Comparison of ENCODE assay signal across 14 mouse cellular contexts in genomic region chr4:141595605-141596268, GRCm38 (mm10). TPM values are rescaled to one million over a fixed set of nuclear protein-coding genes. Genes with fewer than 3 reads are reported as not detected.
DNase-seq lines count a peak whose midpoint lies in the region; ATAC-seq and TF ChIP-seq lines count a peak whose summit lies in the region.
"Had no signal": no experiment of that assay in that cellular context is flagged by ENCODE, and none has a peak within 500 bp of the region (broad histone marks: within the 10 kb centered on the region; RNA-seq: fewer than 3 reads in every experiment).

No protein-coding gene starts in this region.

- H3K27me3 ChIP-seq in MEL (ENCODE audit: control insufficient read depth in 1 of 2, insufficient read depth in 2 of 2, low read length in 2 of 2), result no peaks in the 10 kb centered on the region; a peak in 1 of 4 replicates
- H3K27me3 ChIP-seq: limb, embryonic 12.5 days had no signal

- no peak overlapping the region for H3K9ac ChIP-seq in MEL (ENCODE audit: control insufficient read depth, low read depth, low read length, poor library complexity, severe bottlenecking)
- H3K9ac ChIP-seq: limb, embryonic 12.5 days; neural tube, embryonic 13.5 days had no signal

- peak in 2 of 3 experiments; percentile 21 to 27; a peak in 4 of 6 replicates for TF ChIP-seq CTCF in MEL (IDR thresholded peaks at IDR 0.05 in 2 of 3, conservative IDR thresholded peaks at IDR 0.05 in 1 of 3; ENCODE audit: control insufficient read depth in 1 of 3, insufficient read depth in 1 of 3, low read depth in 2 of 3, low read length in 3 of 3, poor library complexity in 1 of 3, severe bottlenecking in 1 of 3)

- H3K4me1 ChIP-seq in MEL (ENCODE audit: control insufficient read depth in 1 of 2, insufficient read depth in 2 of 2, low read length in 2 of 2), result no peaks in the 10 kb centered on the region; a peak in 1 of 4 replicates

- peak; percentile 29 for DNase-seq in left cerebral cortex, postnatal 4 days
- DNase-seq in left cerebral cortex, postnatal 14 days (ENCODE audit: low spot score in 2 of 2), result no peak
- DNase-seq in MEL (ENCODE audit: low read depth, low spot score), result no peak
- DNase-seq in lung, postnatal 36 days, result peak; percentile 53
- no peak for DNase-seq in urinary bladder, postnatal 4 days (ENCODE audit: low spot score in 2 of 2)
- DNase-seq in ovary, postnatal 14 days (ENCODE audit: low spot score), result no peak
- DNase-seq: adrenal gland, postnatal 14 days; cerebellum, adult 18-20 months; spleen, adult 18-20 months; thymus, adult 2 months had no signal

- H3K4me3 ChIP-seq in MEL (ENCODE audit: control insufficient read depth in 1 of 2, insufficient read depth in 1 of 2, low read depth in 2 of 2, low read length in 2 of 2), result no peak overlapping the region
- H3K4me3 ChIP-seq: limb, embryonic 12.5 days; neural tube, embryonic 13.5 days had no signal

- no peaks in the 10 kb centered on the region for H3K9me3 ChIP-seq in MEL (replicated peaks; ENCODE audit: insufficient read depth, low read length)
- H3K9me3 ChIP-seq: limb, embryonic 12.5 days; neural tube, embryonic 13.5 days had no signal

- no peak for TF ChIP-seq EP300 in MEL (IDR thresholded peaks at IDR 0.05; ENCODE audit: low read depth in 1 of 2, low read length in 2 of 2)

- intact Hi-C loops in left cerebral cortex, postnatal 4 days (cut with DNase I), result no loop called here
- intact Hi-C loops in left cerebral cortex, postnatal 14 days (cut with DNase I), result no loop called here

- no peaks in the 10 kb centered on the region for H3K79me2 ChIP-seq in MEL (ENCODE audit: control insufficient read depth, insufficient read depth, low read length, poor library complexity)

- TF ChIP-seq RAD21 in MEL (IDR thresholded peaks at IDR 0.05; ENCODE audit: low read depth, low read length), result no peak

- ATAC-seq in granulocyte monocyte progenitor cell, adult 5-6 weeks (replicated peaks; ENCODE audit: poor library complexity, severe bottlenecking), result peak; percentile 43
- ATAC-seq: inflammation-experienced regulatory T-cells, adult 6 months had no signal

- no peak for TF ChIP-seq POLR2A in MEL (IDR thresholded peaks at IDR 0.05; ENCODE audit: control insufficient read depth in 1 of 2, insufficient read depth in 1 of 2, low read depth in 1 of 2, low read length in 2 of 2, poor library complexity in 1 of 2)

- no peak overlapping the region for H3K27ac ChIP-seq in MEL (ENCODE audit: control insufficient read depth, low read depth, low read length)
- H3K27ac ChIP-seq: limb, embryonic 12.5 days; neural tube, embryonic 13.5 days had no signal

- H3K36me3 ChIP-seq in MEL (ENCODE audit: control insufficient read depth in 1 of 2, insufficient read depth in 2 of 2, low read length in 2 of 2), result no peaks in the 10 kb centered on the region

TF ChIP-seq in MEL, 35 proteins besides CTCF, POLR2A, EP300 and RAD21:
- TF ChIP-seq SMC3 (IDR thresholded peaks at IDR 0.05; ENCODE audit: low read depth, low read length) (0 out of 2 replicates have a peak, but pooled peaks have one; percentile 27), CHD1 (IDR thresholded peaks at IDR 0.05; ENCODE audit: low read depth, low read length) (no peak), ZKSCAN1 (IDR thresholded peaks at IDR 0.05; ENCODE audit: low read depth, low read length) (no peak)

RNA-seq across cellular contexts. Expression of gene Fblim1, which starts 10.2 kb away (rescaled TPM):
- total RNA-seq in left cerebral cortex, postnatal 4 days (2021), result 10 to 100 TPM; 19.8 to 23.8 TPM
- 1 to 10 TPM; 1.2 to 1.3 TPM for total RNA-seq in left cerebral cortex, postnatal 14 days (2021)
- not detected in 2 replicates for total RNA-seq in MEL (2012; rRNA removed)
- polyA plus RNA-seq in MEL (2012; ENCODE audit: insufficient read depth in 1 of 2, insufficient read length in 2 of 2, low read depth in 1 of 2, low replicate concordance in 2 of 2, missing spikeins in 1 of 2), result not detected
- total RNA-seq in granulocyte monocyte progenitor cell, adult 5-6 weeks (2014; fragmentation: Nextera tagmentation), result 0.11 and 0.36 TPM in 2 replicates
- not detected in 2 replicates for total RNA-seq in granulocyte monocyte progenitor cell, adult 5-6 weeks (2017)

RNA-seq across cellular contexts. Expression of gene Tmem82, which starts 22.7 kb away (rescaled TPM):
- under 1 TPM; 0.38 to 0.46 TPM for total RNA-seq in left cerebral cortex, postnatal 4 days (2021)
- under 1 TPM; 0.76 to 0.97 TPM for total RNA-seq in left cerebral cortex, postnatal 14 days (2021)
- not detected in 2 replicates for total RNA-seq in MEL (2012; rRNA removed)
- under 1 TPM in 1 of 2 experiments, not detected in 1; 0.21 TPM for polyA plus RNA-seq in MEL (2012; ENCODE audit: insufficient read depth in 1 of 2, insufficient read length in 2 of 2, low read depth in 1 of 2, low replicate concordance in 2 of 2, missing spikeins in 1 of 2)
- 1.7 and 3.8 TPM in 2 replicates for total RNA-seq in granulocyte monocyte progenitor cell, adult 5-6 weeks (2014; fragmentation: Nextera tagmentation)
- 0.72 TPM in 1 of 2 replicates, not detected in the other for total RNA-seq in granulocyte monocyte progenitor cell, adult 5-6 weeks (2017)

RNA-seq across cellular contexts. Expression of gene Slc25a34, which starts 27.9 kb away (rescaled TPM):
- 1 to 10 TPM; 1.1 to 1.7 TPM for total RNA-seq in left cerebral cortex, postnatal 4 days (2021)
- 1 to 10 TPM; 2.7 to 2.9 TPM for total RNA-seq in left cerebral cortex, postnatal 14 days (2021)
- not detected in 2 replicates for total RNA-seq in MEL (2012; rRNA removed)
- under 1 TPM in 1 of 2 experiments, not detected in 1; 0.10 TPM for polyA plus RNA-seq in MEL (2012; ENCODE audit: insufficient read depth in 1 of 2, insufficient read length in 2 of 2, low read depth in 1 of 2, low replicate concordance in 2 of 2, missing spikeins in 1 of 2)
- not detected in 2 replicates for total RNA-seq in granulocyte monocyte progenitor cell, adult 5-6 weeks (2014; fragmentation: Nextera tagmentation)
- total RNA-seq in granulocyte monocyte progenitor cell, adult 5-6 weeks (2017), result not detected in 2 replicates
- polyA plus RNA-seq: limb, embryonic 12.5 days had no signal

RNA-seq across cellular contexts. Expression of gene Spen, which starts 57.3 kb away (rescaled TPM):
- 10 to 100 TPM; 80.6 to 86.1 TPM for total RNA-seq in left cerebral cortex, postnatal 4 days (2021)
- 10 to 100 TPM; 49.5 to 58.6 TPM for total RNA-seq in left cerebral cortex, postnatal 14 days (2021)
- total RNA-seq in MEL (2012; rRNA removed), result 11.9 and 12.6 TPM in 2 replicates
- 100 to 1,000 TPM in 1 of 2 experiments, 10 to 100 TPM in 1; 46.9 to 102 TPM for polyA plus RNA-seq in MEL (2012; ENCODE audit: insufficient read depth in 1 of 2, insufficient read length in 2 of 2, low read depth in 1 of 2, low replicate concordance in 2 of 2, missing spikeins in 1 of 2)
- total RNA-seq in granulocyte monocyte progenitor cell, adult 5-6 weeks (2014; fragmentation: Nextera tagmentation), result 37.8 TPM in 2 replicates
- 21.4 and 25.5 TPM in 2 replicates for total RNA-seq in granulocyte monocyte progenitor cell, adult 5-6 weeks (2017)

Comparison
In these comparisons a context has a peak if more than half of its experiments do, and no peak if none do; other contexts are left out.
1. DNase-seq: peak in left cerebral cortex, postnatal 4 days (single experiment) and lung, postnatal 36 days (single experiment); none in left cerebral cortex, postnatal 14 days (0 of 2), MEL (single experiment), urinary bladder, postnatal 4 days (0 of 2) and ovary, postnatal 14 days (single experiment).
2. RNA of gene Fblim1, which starts 10.2 kb away (total RNA-seq): 19.8 to 23.8 TPM in left cerebral cortex, postnatal 4 days; 1.2 to 1.3 TPM in left cerebral cortex, postnatal 14 days, 0.11 to 0.36 TPM in granulocyte monocyte progenitor cell, adult 5-6 weeks and not detected in MEL; every median in the first group is over 4 times any median in the second.